Mouse (Mus musculus) G1E (cell line): ENCODE measurements around the gene Gpr37l1. TPM values are rescaled to one million over a fixed set of nuclear protein-coding genes. Genes with fewer than 3 reads are reported as not detected.
"Not testable (repeated sequence)": the region's sequence is repeated elsewhere in the genome, so short reads cannot be mapped to it uniquely, and the experiment has no call there.

Experiments used
- ATAC-seq: 2 replicates; pipeline ENCODE4 v1.8.0; 2016; ENCODE audit warnings: mild to moderate bottlenecking; ENCODE audit not compliant: insufficient number of reproducible peaks, poor library complexity, low FRiP score, severe bottlenecking; ENCODE audit errors: extremely low read depth
- DNase-seq: peaks from one replicate; pipeline ENCODE4 v3.0.0; 2012; ENCODE audit warnings: low spot score
- H3K27me3 ChIP-seq: 2 replicates; pipeline ENCODE4 v1.6.1; 2012; ENCODE audit warnings: mild to moderate bottlenecking, low read length, inconsistent platforms; ENCODE audit not compliant: insufficient read depth
- H3K36me3 ChIP-seq: replicated peaks from 2 replicates; pipeline ENCODE3; 2012; ENCODE audit warnings: mild to moderate bottlenecking, inconsistent platforms
- H3K4me1 ChIP-seq: 2 replicates; pipeline ENCODE4 v1.6.1; 2012; ENCODE audit warnings: low read depth, low read length, inconsistent platforms, mixed read lengths; ENCODE audit not compliant: insufficient read depth
- H3K4me3 ChIP-seq: 2 replicates; pipeline ENCODE4 v1.5.1; 2012; ENCODE audit warnings: low read depth, mild to moderate bottlenecking, inconsistent platforms, low read length, moderate library complexity, mixed read lengths
- H3K9me3 ChIP-seq: replicated peaks from 2 replicates; pipeline ENCODE4 v1.6.1; 2012; ENCODE audit warnings: inconsistent platforms
- CTCF ChIP-seq: IDR thresholded peaks from 2 replicates; pipeline ENCODE4 v1.5.1; 2012; ENCODE audit warnings: low read depth, low read length, inconsistent platforms, mixed read lengths
- GATA1 ChIP-seq: IDR thresholded peaks from 2 replicates; pipeline ENCODE4 v1.6.1; 2012; ENCODE audit warnings: borderline replicate concordance, low read length, inconsistent platforms, mixed read lengths
- GATA2 ChIP-seq: IDR thresholded peaks from 2 replicates; pipeline ENCODE4 v1.6.1; 2012; ENCODE audit warnings: low read depth, low read length, inconsistent platforms, borderline replicate concordance
- POLR2AphosphoS5 ChIP-seq: IDR thresholded peaks from 2 replicates; pipeline ENCODE4 v1.6.1; 2012; ENCODE audit warnings: low read depth, low read length, inconsistent platforms; ENCODE audit not compliant: insufficient replicate concordance
- TAL1 ChIP-seq: conservative IDR thresholded peaks from 2 replicates; pipeline ENCODE4 v1.6.1; 2012; ENCODE audit warnings: low read depth, low read length, inconsistent platforms, mixed read lengths
- polyA plus RNA-seq: library from polyadenylated mRNA; stranded (reverse); fragments of >175 nt; gene quantifications from 2 replicates; pipeline ENCODE4 v1.2.3, GENCODE M21; 2012
- total RNA-seq, 2 experiments: library from RNA; stranded (forward) in 1 of 2; stranded (reverse) in 1 of 2; fragments of 200-1000 nt in 1 of 2; fragments of >200 nt in 1 of 2; fragmentation: Nextera tagmentation in 1 of 2; gene quantifications; 2 replicates each; pipeline ENCODE4 v1.2.3; 2014 to 2017

Gpr37l1 gene
- total and polyA plus RNA-seq, 3 experiments, result 0.05 TPM; not detected in 2

GRCm38 (mm10) chr1:135189186-135189585, 21.7 kb upstream of the Gpr37l1 start:
- no peak for DNase-seq
- no peak for ATAC-seq

GRCm38 (mm10) chr1:135188197-135188596, 20.7 kb upstream of the Gpr37l1 start:
- no peak for DNase-seq
- H3K9me3 ChIP-seq, result no peaks in the 10 kb centered on the region
- H3K27me3 ChIP-seq, result peaks cover 33% of the 10 kb centered on the region
- no peak overlapping the region for H3K4me3 ChIP-seq
- no peaks in the 10 kb centered on the region for H3K36me3 ChIP-seq
- peaks cover 3% of the 10 kb centered on the region; the same call in 1 of the 2 replicates for H3K4me1 ChIP-seq
- ATAC-seq, result no peak
- TF ChIP-seq POLR2AphosphoS5 (no peak), GATA1 (no peak), TAL1 (no peak), GATA2 (no peak), CTCF (no peak)

More at GRCm38 (mm10) chr1:135189186-135189585, 21.7 kb upstream of the Gpr37l1 start:
- Histone ChIP-seq H3K27me3 (peaks cover 31% of the 10 kb centered on the region), H3K4me3 (no peak overlapping the region), H3K4me1 (no peaks in the 10 kb centered on the region), H3K9me3 (no peaks in the 10 kb centered on the region), H3K36me3 (no peaks in the 10 kb centered on the region)
- TF ChIP-seq GATA2, result no peak
- TF ChIP-seq TAL1, result no peak
- no peak for TF ChIP-seq GATA1
- TF ChIP-seq CTCF, result no peak
- TF ChIP-seq POLR2AphosphoS5, result no peak

- H3K36me3 ChIP-seq, H3K4me1 ChIP-seq, H3K4me3 ChIP-seq, ATAC-seq, DNase-seq, H3K9me3 ChIP-seq: not testable (repeated sequence)
- peaks cover 38% of the 10 kb centered on the region for H3K27me3 ChIP-seq
Measured at GRCm38 (mm10) chr1:135187016-135187415, 19.5 kb upstream of the Gpr37l1 start.

- TF ChIP-seq CTCF (no peak), POLR2AphosphoS5 (no peak), GATA2 (no peak), GATA1 (no peak), TAL1 (no peak)
- Histone ChIP-seq H3K27me3 (peaks cover 43% of the 10 kb centered on the region), H3K9me3 (no peaks in the 10 kb centered on the region), H3K4me1 (peaks cover 5% of the 10 kb centered on the region; the same call in 1 of the 2 replicates), H3K36me3 (no peaks in the 10 kb centered on the region), H3K4me3 (no peak overlapping the region)
- DNase-seq, result no peak
- ATAC-seq, result no peak
Measured at GRCm38 (mm10) chr1:135186427-135186826, 18.9 kb upstream of the Gpr37l1 start.

GRCm38 (mm10) chr1:135185936-135186335, 18.5 kb upstream of the Gpr37l1 start:
- peaks cover 7% of the 10 kb centered on the region; the same call in 1 of the 2 replicates for H3K4me1 ChIP-seq

GRCm38 (mm10) chr1:135183941-135184570, 16.6 kb upstream of the Gpr37l1 start:
- ATAC-seq (no peak), DNase-seq (no peak)
- H3K9me3 ChIP-seq, result no peaks in the 10 kb centered on the region
- peaks cover 11% of the 10 kb centered on the region; the same call in 1 of the 2 replicates for H3K4me1 ChIP-seq
- peaks cover 65% of the 10 kb centered on the region for H3K27me3 ChIP-seq
- no peak overlapping the region for H3K4me3 ChIP-seq
- no peaks in the 10 kb centered on the region for H3K36me3 ChIP-seq
- TF ChIP-seq CTCF (no peak), GATA2 (no peak), POLR2AphosphoS5 (no peak), GATA1 (no peak), TAL1 (no peak)

More at GRCm38 (mm10) chr1:135185936-135186335, 18.5 kb upstream of the Gpr37l1 start:
- Histone ChIP-seq H3K36me3 (no peaks in the 10 kb centered on the region), H3K4me3 (no peak overlapping the region), H3K27me3 (peaks cover 47% of the 10 kb centered on the region), H3K9me3 (no peaks in the 10 kb centered on the region)
- DNase-seq (no peak), ATAC-seq (no peak)
- TF ChIP-seq POLR2AphosphoS5 (no peak), CTCF (no peak), GATA1 (no peak), TAL1 (no peak), GATA2 (no peak)
